Mouse (Mus musculus) embryo, embryonic 11.5 days (tissue): ENCODE results near the gene Dgkg.
A peak's percentile ranks its signal among the peaks of the same experiment; 100 is the strongest.

Experiments
- DNase-seq: peaks from one replicate; pipeline ENCODE4 v3.0.0-alpha.2; 2012; ENCODE audit warnings: low read depth, low spot score

Gene Dgkg

DNA sequence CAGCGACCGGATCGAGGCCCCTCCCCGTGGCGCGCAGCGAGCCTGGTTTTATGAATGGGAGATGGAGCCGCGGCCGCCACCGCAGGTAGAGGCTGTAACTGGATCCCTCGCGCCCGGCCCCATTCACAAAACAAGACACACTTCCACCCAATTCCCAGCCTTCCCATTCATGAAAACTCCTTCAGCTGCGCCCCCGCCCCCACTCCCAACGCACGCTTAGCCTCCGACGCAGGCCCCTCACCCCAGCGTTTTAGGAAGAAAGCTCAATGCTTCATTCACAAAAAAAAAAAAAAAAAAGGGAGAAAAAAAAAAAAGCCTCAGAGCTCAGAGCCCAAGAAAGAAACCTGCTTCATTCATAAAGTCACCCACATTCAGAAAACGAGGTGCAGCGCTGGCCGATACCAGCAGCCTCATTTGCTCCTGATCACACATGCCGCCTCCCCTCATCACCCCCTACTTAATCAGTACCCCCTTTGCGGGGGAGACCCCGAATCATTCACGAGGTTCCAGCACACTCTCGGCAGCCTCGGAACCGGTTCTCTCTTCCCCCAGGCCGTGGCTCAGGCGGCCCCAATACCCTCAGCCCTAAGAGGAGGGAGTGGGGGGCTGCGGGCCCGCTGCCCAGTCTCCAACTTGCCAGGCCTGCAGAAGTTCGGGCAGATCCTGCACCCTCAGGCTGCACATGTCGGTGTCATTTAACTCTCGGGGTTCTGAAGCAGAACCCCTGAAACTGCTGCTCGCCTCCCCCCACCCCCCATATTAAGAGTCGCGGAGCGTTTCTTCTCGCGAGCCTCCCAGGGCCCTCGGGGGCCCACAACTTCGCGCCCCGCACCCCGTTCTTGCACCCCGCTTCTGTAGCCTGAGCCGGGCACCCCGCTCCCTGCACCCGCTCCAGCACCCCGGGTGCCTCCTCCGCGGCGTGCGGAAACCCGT, 218.3 kb downstream of the Dgkg start:
- DNase-seq, result peak; percentile 74

DNA sequence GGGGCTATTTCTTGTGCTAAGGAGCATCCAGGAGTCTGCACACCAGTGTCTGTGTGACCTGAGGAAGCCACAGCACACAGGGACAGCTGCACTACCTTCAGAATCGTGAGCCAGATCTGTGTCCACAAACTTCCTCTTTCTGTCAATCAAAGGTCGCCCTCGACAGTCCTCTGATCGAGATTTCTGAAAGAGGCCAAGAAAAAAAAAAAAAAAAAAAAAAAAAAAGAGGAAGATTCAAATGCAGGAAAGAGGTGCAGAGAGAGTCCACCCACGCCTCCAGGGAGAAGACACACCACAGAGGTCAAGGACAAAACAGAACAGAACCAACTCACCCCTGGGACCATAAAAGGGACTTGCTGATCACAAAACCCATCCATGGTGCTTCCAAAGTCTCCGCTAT, 220.9 kb downstream of the Dgkg start:
- DNase-seq, result no peak

DNA sequence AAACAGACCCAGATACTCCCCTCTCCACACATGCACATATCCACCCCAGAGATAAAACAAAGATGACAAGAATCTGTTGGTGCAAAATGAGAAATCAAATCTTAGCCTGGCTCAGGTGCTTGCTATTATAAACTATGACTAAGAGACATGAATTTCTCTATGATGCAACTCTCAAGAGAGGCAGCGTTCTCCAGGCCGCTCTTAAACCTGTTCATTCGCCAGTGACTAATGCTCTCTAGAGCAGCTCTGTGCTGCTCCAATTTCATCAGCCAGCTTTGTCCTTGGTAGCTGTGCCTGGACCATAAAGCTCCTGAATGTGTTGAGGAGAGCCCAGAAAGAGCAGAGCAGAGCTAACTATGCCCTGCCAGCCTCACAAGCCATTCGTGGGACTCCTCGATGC, 222.5 kb downstream of the Dgkg start:
- DNase-seq, result no peak

DNA sequence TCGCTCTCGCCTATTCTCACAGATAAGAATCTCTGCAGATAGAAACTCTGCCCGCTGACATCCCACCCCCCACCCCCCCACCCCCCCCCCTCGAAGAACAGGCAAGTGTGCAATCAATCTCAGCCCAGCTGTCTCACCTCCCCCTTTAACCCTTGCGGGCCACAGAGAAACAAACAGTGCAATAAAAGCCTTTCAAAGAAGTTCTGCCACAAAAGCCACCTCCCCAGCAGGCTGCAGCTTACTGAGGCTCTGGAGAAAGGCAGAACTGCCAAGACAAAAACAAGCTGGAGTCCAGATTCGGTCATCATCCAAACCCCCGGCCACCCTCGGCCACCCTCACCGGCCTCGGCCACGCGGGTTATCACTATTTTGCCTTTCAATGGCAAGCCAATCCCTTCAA, 223.1 kb downstream of the Dgkg start:
- no peak for DNase-seq

DNA sequence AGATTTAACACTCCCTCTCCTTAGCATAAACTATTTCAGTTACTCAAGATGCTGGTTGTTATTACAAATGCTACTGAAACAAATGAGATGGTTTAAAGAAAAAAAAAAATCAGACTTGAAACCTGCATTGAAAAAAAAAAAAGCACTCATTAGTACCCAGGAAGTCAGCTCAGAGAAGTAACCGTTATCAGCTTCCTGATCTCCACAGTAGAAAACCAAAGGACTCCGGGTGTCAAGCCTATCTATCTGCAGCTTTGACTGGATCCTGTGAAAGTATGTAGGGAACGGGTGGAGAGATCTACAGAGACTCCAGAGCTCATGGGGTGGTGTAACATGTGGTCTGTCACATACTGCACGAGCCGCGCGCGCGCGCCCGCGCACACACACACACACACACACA, 225.2 kb downstream of the Dgkg start:
- DNase-seq, result no peak

DNA sequence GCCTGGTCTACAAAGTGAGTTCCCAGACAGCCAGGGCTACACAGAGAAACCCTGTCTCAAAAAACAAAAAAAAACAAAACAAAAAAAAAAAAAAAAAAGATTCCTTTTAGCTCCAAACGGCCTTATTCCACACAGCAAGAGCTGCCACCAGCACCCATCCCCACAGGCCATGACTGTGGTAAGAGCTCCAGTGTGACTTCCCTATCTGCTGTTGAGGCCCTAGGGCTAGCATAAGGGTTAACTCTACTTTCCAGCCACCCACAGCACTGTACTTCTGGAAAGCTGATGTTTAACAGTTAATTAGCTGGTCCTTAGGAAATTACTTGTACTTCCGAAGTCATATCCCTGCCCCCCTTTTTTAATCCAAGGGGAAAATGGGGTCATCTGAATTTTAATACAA, 225.7 kb downstream of the Dgkg start:
- DNase-seq, result no peak

DNA sequence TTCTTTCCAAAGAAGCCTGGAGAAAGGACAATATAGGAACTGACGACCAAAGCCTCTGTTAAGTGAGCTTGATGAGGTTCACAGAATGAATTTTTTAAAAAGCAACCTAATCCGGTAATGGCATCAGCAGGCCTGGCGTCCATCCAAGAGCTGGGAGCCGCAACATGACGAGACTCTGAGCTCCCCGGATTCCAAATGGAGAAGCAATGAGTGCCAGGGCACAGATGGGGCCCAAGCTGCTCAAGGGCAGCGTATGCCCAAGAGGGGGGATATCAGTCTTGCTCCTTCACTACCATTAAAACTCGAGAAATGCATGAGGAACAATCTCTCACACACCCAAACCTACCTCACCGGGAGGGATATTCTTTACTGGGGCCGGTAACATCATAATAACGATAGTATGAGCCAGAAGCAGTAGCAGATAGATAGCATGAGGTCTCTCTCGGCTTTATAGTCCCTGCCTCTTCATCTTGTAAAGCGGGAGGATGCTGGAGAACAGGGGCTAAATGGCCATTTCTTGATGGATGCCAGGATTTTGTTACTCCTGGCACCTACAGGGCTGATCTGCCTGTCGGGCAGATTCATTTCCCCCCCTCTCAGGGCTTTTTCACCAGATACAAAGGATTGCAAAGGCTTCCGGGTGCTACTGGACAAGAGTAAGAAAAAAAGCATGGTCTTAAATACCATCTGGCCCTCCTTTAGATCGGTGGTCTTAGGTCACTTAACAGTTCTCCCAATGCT, 226.6 kb downstream of the Dgkg start:
- no peak for DNase-seq

DNA sequence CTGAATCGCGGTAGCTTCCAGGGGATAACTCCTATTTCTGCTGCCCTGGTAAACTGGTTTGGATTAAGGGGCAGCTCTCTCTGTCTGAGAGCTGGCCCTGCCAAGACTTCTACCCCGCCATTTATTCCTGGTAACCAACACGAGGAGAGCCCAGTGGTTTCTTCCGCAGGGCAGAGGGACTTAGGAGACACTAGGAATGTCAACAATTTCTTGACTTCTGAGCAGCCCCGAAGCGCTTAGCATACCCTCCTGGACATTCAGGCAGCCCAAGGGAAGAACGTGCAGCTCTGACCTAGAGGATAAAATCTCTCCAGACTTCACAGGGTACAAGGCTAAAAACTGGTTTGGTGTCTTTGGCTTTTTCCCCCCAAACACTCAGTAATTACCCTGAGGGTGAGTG, 227.6 kb downstream of the Dgkg start:
- DNase-seq, result no peak

DNA sequence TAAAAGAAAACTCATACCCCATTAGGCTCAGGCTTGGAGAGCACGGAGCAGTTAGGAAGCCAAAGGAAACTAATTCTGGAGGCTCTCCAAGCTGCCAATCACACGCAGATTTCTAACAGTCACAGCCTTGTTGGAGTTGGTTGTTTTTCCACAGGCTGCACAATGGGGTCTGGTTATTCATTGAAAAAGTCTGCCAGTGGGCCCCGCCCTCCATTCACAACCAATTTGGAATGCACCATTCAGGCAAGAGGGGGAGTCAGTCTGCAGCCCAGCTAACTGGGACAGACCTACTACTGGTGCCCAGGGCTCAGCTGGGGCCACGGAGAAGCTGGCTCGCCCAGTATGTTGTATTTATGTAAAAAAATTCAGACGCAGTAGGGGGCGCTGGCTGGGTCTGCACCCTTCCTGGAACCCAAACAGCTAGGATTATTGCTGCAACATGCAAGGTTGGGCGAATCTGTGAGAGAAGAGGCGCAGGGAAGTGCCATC, 228.1 kb downstream of the Dgkg start:
- peak; percentile 75 for DNase-seq

DNA sequence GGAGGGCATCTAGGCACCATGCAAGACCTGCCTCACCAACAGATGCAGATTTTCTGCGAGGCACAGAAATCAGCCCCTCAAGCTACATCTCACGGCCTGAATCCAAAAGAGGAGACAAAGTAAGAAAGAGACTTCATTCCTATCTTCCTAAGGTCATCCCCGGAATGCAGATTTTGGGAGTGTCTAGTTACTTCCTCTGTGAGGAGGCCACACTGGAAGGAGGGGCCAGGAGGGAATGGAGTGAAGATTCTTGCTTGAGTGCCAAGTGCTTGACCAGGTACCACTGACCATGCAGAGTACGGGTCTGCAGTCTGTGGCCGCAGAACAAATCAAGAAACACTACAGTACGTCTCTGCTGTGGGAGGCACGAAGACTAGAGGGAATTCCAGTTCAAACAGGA, 230.2 kb downstream of the Dgkg start:
- no peak for DNase-seq

DNA sequence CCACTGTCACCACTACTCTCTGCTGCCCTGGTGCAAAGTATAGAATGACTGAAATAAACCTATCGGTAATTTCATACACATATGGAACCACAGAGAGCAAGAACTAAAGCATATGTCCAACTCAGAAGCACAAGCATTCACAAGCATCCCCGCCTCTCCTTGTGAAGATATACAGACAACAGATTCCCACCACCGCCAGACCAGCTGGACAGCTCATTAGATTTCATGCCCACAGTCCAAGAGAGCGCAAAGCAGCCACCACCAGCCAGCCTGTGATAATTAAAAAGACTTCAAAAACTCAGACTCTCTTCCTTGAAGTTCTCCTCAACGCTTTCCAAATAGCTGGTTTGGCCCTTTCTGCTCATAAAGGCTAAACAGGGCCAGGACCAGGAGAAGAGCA, 234.8 kb downstream of the Dgkg start:
- no peak for DNase-seq
